Mouse (Mus musculus) midbrain, postnatal 0 days (tissue): ENCODE results near the gene Rassf1. TPM values are rescaled to one million over a fixed set of nuclear protein-coding genes. Genes with fewer than 3 reads are reported as not detected.

ENCODE experiments used
- ATAC-seq: fragments of 200-750 bp; cut with Nextera tagmentation; 2 replicates; pipeline ENCODE4 v1.8.0; 2017; ENCODE audit warnings: moderate number of reproducible peaks, mild to moderate bottlenecking, moderate TSS enrichment, moderate library complexity; ENCODE audit not compliant: low FRiP score
- DNase-seq: peaks from one replicate; pipeline ENCODE4 v3.0.0-alpha.2; 2015; ENCODE audit warnings: low spot score
- H3K27ac ChIP-seq: fragments of 300-500 bp; sonication (generic); 2 replicates; pipeline ENCODE4 v1.5.1; 2014; ENCODE audit warnings: low read depth, mild to moderate bottlenecking, low read length, mixed read lengths
- H3K27me3 ChIP-seq: fragments of 300-500 bp; sonication (generic); 2 replicates; pipeline ENCODE4 v1.6.1; 2014; ENCODE audit warnings: low read length, control low read depth, mixed read lengths; ENCODE audit not compliant: insufficient read depth
- H3K36me3 ChIP-seq: fragments of 300-500 bp; sonication (generic); 2 replicates; pipeline ENCODE4 v1.6.1; 2014; ENCODE audit warnings: low read length, control low read depth, mixed read lengths; ENCODE audit not compliant: insufficient read depth
- H3K4me1 ChIP-seq: fragments of 300-500 bp; sonication (generic); 2 replicates; pipeline ENCODE4 v1.6.1; 2014; ENCODE audit warnings: mild to moderate bottlenecking, control low read depth, antibody characterized with exemption, low read length, mixed read lengths; ENCODE audit not compliant: insufficient read depth
- H3K4me2 ChIP-seq: fragments of 300-500 bp; sonication (generic); 2 replicates; pipeline ENCODE4 v1.6.1; 2014; ENCODE audit warnings: low read depth, mild to moderate bottlenecking, low read length, mixed read lengths; ENCODE audit not compliant: poor library complexity, severe bottlenecking
- H3K4me3 ChIP-seq: fragments of 300-500 bp; sonication (generic); 2 replicates; pipeline ENCODE4 v1.5.1; 2014; ENCODE audit warnings: low read depth, mild to moderate bottlenecking, low read length, moderate library complexity
- H3K9ac ChIP-seq: fragments of 300-500 bp; sonication (generic); replicated peaks from 2 replicates; pipeline ENCODE4 v1.6.1; 2014; ENCODE audit warnings: mild to moderate bottlenecking, low read length, moderate library complexity, mixed read lengths; ENCODE audit not compliant: poor library complexity, severe bottlenecking
- H3K9me3 ChIP-seq: fragments of 300-500 bp; sonication (generic); 2 replicates; pipeline ENCODE4 v1.6.1; 2016; ENCODE audit warnings: low read length, control low read depth
- CTCF ChIP-seq: IDR thresholded peaks from 2 replicates; pipeline ENCODE4 v1.5.1; 2016; ENCODE audit warnings: antibody characterized with exemption, mild to moderate bottlenecking
- WGBS: fragments of 180-500 bp; shearing (Covaris S2); extraction: QIAGEN DNeasy Blood & Tissue Kit; methylation state at CpG from one replicate; pipeline ENCODE4 v1.1.7; 2014; 5-methylcytosine and 5-hydroxymethylcytosine counted together
- polyA plus RNA-seq: library from polyadenylated mRNA; unstranded; fragments of >200 nt; fragmentation: Nextera tagmentation; extraction: Ambion mirVana; gene quantifications from 2 replicates; pipeline ENCODE4 v1.2.1, GENCODE M21; 2015
- total RNA-seq: library from RNA; depleted of rRNA; stranded (reverse); fragments of >200 nt; gene quantifications from 2 replicates; pipeline ENCODE4 v1.2.3, GENCODE M21; 2014

Gene Rassf1
- total and polyA plus RNA-seq, 2 experiments from 2014 or later, result 21.1 to 33.4 TPM

DNA sequence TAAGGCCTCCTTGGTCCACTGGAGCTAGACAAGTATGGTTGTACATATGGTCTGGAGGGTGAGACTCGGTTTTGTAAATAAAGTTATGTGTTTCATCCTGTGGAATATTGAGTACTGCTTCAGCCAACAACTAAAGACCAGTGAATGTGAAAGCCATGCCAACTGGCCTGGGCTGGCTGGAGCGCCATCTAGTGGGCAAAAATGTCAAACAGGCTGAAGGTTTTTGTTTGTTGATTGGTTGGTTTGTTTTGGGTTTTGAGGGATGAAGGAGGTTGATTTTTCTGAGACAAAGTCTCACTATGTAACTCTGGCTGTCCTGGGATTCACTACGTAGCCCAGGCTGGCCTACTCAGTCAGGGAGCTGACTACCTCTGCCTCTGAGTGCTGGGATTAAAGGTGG, 5.8 kb upstream of the Rassf1 start:
- H3K4me1 ChIP-seq, result peaks cover 17% of the 10 kb centered on the region; the same call in 1 of the 2 replicates
- H3K27me3 ChIP-seq, result peaks cover 8% of the 10 kb centered on the region
- no peak overlapping the region for H3K9ac ChIP-seq
- no peak overlapping the region for H3K4me2 ChIP-seq
- peak; percentile 96 for TF ChIP-seq CTCF
- no peak overlapping the region for H3K4me3 ChIP-seq
- 13% methylated on average over 3 of the region's 3 CpGs for whole genome bisulfite sequencing
- no peak overlapping the region for H3K27ac ChIP-seq
- DNase-seq (peak; percentile 80), ATAC-seq (no peak)
- peaks cover 14% of the 10 kb centered on the region for H3K36me3 ChIP-seq
- no peaks in the 10 kb centered on the region for H3K9me3 ChIP-seq

- Histone ChIP-seq H3K9me3 (no peaks in the 10 kb centered on the region), H3K27ac (peak within 1 kb of the TSS; percentile 19; the same call in 1 of the 2 replicates), H3K9ac (0 out of 2 replicates have a peak within 1 kb of the TSS, but pooled peaks have one; percentile 19), H3K4me1 (peaks cover 11% of the 10 kb centered on the region; the same call in 1 of the 2 replicates), H3K27me3 (peaks cover 20% of the 10 kb centered on the region), H3K36me3 (peaks cover 14% of the 10 kb centered on the region), H3K4me2 (peak within 1 kb of the TSS; percentile 57), H3K4me3 (peak within 1 kb of the TSS; percentile 22)
- TF ChIP-seq CTCF, result no peak
- 3% methylated on average over 20 of the region's 20 CpGs for WGBS
- DNase-seq (peak; percentile 95), ATAC-seq (peak; percentile 50)
These were observed 4.3 kb upstream of the Rassf1 start, which contains the start of gene Zmynd10 for GRCm38 (mm10) chr9:107547026-107547425. TSS of gene Zmynd10 (plus strand) at chr9:107547298.

DNA sequence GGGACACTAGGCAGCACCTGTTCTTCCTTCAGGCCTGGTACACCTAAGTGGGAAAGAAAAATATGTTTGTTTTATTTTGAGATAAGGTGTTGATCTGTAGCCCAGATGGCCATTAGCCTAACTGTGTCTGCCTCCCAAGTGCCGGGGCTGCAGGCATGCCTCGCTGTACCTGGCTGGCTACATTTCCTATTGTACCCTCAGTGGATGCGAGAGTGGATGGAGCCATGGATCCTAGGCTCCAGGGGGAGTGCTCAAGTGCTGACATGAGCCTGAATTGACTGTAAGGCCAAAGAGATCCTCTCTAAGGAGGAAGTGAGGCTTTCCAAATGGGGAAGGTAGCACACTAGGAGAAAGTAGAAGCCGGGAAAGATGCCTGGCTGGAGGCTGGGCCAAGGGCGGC, 3.4 kb upstream of the Rassf1 start:
- H3K27me3 ChIP-seq, result peaks cover 28% of the 10 kb centered on the region
- H3K9ac ChIP-seq, result no peak overlapping the region
- 83% methylated on average over 5 of the region's 5 CpGs for WGBS
- no peaks in the 10 kb centered on the region for H3K9me3 ChIP-seq
- H3K4me1 ChIP-seq, result peaks cover 11% of the 10 kb centered on the region; the same call in 1 of the 2 replicates
- H3K4me2 ChIP-seq, result no peak overlapping the region
- DNase-seq, result no peak
- no peak for ATAC-seq
- peaks cover 14% of the 10 kb centered on the region for H3K36me3 ChIP-seq
- TF ChIP-seq CTCF, result no peak
- H3K4me3 ChIP-seq, result no peak overlapping the region
- H3K27ac ChIP-seq, result no peak overlapping the region

DNA sequence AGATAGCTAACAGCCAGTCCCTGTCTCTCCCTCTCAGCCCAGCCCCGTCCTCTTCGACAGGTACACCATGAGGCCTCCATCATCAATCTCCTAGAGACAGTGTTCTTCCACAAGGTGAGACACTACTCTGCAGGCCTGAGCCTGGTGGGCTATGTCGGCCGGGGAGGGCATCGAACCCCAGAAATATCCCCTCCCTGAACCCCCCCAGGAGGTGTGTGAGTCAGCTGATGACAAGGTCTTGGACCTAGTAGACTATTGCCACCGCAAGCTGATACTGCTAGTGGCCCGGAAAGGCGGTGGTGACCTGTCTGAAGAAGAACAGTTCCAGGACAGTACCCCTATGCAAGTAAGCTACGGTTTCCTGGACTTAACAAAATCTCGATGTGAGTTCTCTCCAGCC, 2.5 kb upstream of the Rassf1 start:
- WGBS, result 91% methylated on average over 10 of the region's 10 CpGs
- peaks cover 11% of the 10 kb centered on the region; the same call in 1 of the 2 replicates for H3K4me1 ChIP-seq
- H3K4me2 ChIP-seq, result no peak overlapping the region
- DNase-seq (no peak), ATAC-seq (no peak)
- H3K9ac ChIP-seq, result no peak overlapping the region
- H3K27me3 ChIP-seq, result peaks cover 28% of the 10 kb centered on the region
- no peak overlapping the region for H3K4me3 ChIP-seq
- H3K36me3 ChIP-seq, result peaks cover 14% of the 10 kb centered on the region
- H3K27ac ChIP-seq, result no peak overlapping the region
- no peaks in the 10 kb centered on the region for H3K9me3 ChIP-seq
- TF ChIP-seq CTCF, result no peak

DNA sequence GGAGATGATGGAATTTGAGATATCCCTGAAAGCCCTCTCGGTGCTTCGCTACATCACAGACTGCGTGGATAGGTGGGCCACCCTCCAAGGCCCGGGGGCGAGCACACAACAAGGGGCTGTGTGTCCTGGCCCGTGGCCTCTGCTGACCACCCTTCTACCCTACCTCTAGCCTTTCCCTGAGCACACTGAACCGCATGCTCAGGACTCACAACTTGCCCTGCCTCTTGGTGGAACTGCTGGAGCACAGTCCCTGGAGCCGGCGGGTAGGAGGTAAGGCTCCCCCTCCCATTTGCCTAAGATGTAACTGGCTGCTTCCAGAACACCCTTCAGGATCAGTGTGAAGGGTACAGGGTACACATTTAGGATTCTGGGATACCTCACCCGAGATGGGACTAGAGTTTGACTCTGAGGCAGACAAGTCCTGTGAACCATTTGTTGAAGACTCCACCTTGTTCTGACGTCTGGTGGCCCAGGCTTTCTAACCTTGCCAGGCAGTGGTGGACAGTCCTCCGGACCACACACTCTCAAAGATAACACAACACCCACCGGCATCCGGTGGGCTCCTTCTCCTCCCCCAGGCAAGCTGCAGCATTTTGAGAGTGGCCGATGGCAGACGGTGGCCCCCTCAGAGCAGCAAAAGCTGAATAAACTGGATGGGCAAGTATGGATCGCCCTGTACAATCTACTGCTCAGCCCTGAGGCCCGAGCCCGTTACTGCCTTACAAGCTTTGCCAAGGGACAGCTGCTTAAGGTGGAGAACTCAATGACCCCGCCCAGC, 1.9 kb upstream of the Rassf1 start:
- H3K36me3 ChIP-seq, result peaks cover 10% of the 10 kb centered on the region
- peaks cover 11% of the 10 kb centered on the region; the same call in 1 of the 2 replicates for H3K4me1 ChIP-seq

DNA sequence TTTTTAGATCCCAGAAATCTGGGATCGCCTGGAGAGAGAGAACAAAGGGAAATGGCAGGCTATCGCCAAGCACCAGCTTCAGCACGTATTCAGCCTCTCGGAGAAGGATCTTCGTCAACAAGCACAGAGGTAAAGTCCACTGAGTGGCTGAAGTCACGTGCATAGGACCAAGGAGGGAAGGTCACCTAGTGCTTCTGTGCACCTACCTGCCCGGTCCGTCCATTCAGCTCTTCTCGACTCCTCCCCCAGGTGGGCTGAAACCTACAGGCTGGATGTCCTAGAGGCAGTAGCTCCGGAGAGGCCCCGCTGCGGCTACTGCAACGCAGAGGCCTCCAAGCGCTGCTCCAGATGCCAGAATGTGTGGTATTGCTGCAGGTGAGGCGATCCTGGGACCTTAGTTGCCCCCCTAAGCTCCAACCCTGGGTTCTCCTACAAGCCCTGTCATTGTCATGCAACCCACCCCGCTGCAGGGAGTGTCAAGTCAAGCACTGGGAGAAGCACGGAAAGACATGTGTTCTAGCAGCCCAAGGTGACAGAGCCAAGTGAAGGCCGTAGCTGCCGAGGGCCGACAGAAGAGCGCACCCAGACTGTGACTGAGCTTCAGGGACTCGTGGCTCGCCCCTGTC, 751 bp upstream of the Rassf1 start:
- Histone ChIP-seq H3K9ac (no peak overlapping the region), H3K9me3 (no peaks in the 10 kb centered on the region), H3K36me3 (no peaks in the 10 kb centered on the region), H3K4me2 (peak overlapping the region; percentile 56), H3K4me1 (peaks cover 11% of the 10 kb centered on the region; the same call in 1 of the 2 replicates), H3K27ac (no peak overlapping the region), H3K27me3 (peaks cover 28% of the 10 kb centered on the region), H3K4me3 (no peak overlapping the region)
- DNase-seq, result no peak
- TF ChIP-seq CTCF, result no peak
- WGBS, result 38% methylated on average over 23 of the region's 23 CpGs
- ATAC-seq, result no peak

More for the DNA sequence above, 1.9 kb upstream of the Rassf1 start:
- 89% methylated on average over 20 of the region's 20 CpGs for WGBS
- Histone ChIP-seq H3K4me3 (no peak overlapping the region), H3K4me2 (no peak overlapping the region), H3K9ac (no peak overlapping the region), H3K9me3 (no peaks in the 10 kb centered on the region), H3K27ac (no peak overlapping the region), H3K27me3 (peaks cover 28% of the 10 kb centered on the region)
- DNase-seq, result no peak
- no peak for ATAC-seq
- no peak for TF ChIP-seq CTCF
